Mouse (Mus musculus) spleen, adult 2 months (tissue): ENCODE measurements around the gene Fam71f2.

Experiments used
- CTCF ChIP-seq: fragments of 200-500 bp; IDR thresholded peaks from 2 replicates; pipeline ENCODE4 v1.5.1; 2011; ENCODE audit warnings: mild to moderate bottlenecking, inconsistent platforms; ENCODE audit not compliant: insufficient read depth, insufficient read length, insufficient replicate concordance; ENCODE audit errors: extremely low read depth
- POLR2A ChIP-seq: fragments of 200-500 bp; IDR thresholded peaks from 2 replicates; pipeline ENCODE4 v1.6.1; 2011; ENCODE audit warnings: low read depth, low read length, inconsistent platforms

GRCm38 (mm10) chr6:29287481-29287880 lies 8.1 kb downstream of the Fam71f2 start:
- no peak for TF ChIP-seq CTCF
- TF ChIP-seq POLR2A, result no peak
